Mouse (Mus musculus): ENCODE measurements around the gene Erbb2. TPM values are rescaled to one million over a fixed set of nuclear protein-coding genes. Genes with fewer than 3 reads are reported as not detected.

Gene Erbb2
- polyA plus RNA-seq, 1 experiment from 2014 or later: 49.6 TPM

- peak within 1 kb of the TSS; percentile 21 for H3K4me3 ChIP-seq
- H3K4me2 ChIP-seq: peak within 1 kb of the TSS; percentile 36
- ATAC-seq (ENCODE audit: insufficient number of reproducible peaks, insufficient read depth, low FRiP score, low TSS enrichment, low read depth): no peak
- H3K9me3 ChIP-seq: no peaks in the 10 kb centered on the region
- H3K27me3 ChIP-seq: peaks cover 73% of the 10 kb centered on the region
- 53% methylated on average over 25 of the region's 25 CpGs for WGBS
- peaks cover 9% of the 10 kb centered on the region for H3K4me1 ChIP-seq
- peak within 1 kb of the TSS; percentile 59; the same call in 1 of the 2 replicates for H3K9ac ChIP-seq
- peaks cover 4% of the 10 kb centered on the region; the same call in 1 of the 2 replicates for H3K36me3 ChIP-seq
- H3K27ac ChIP-seq: no peak within 1 kb of the TSS
Measured at GRCm38 (mm10) chr11:98385638-98386585, 26.4 kb upstream of the Erbb2 start, which contains the start of gene Pnmt. TSS of gene Pnmt (plus strand) at chr11:98386450.

GRCm38 (mm10) chr11:98386596-98386995 is 25.7 kb upstream of the Erbb2 start:
- peaks cover 79% of the 10 kb centered on the region for H3K27me3 ChIP-seq
- 20% methylated on average over 24 of the region's 24 CpGs for WGBS
- no peak overlapping the region for H3K27ac ChIP-seq
- H3K9me3 ChIP-seq: no peaks in the 10 kb centered on the region
- peak overlapping the region; percentile 36 for H3K4me2 ChIP-seq
- no peak for ATAC-seq (ENCODE audit: insufficient number of reproducible peaks, insufficient read depth, low FRiP score, low TSS enrichment, low read depth)
- peak overlapping the region; percentile 21 for H3K4me3 ChIP-seq
- peaks cover 9% of the 10 kb centered on the region for H3K4me1 ChIP-seq
- 0 out of 2 replicates have a peak, but pooled peaks cover 2% of the 10 kb centered on the region for H3K36me3 ChIP-seq
- H3K9ac ChIP-seq: peak overlapping the region; percentile 59; the same call in 1 of the 2 replicates

- no peaks in the 10 kb centered on the region for H3K9me3 ChIP-seq
- peak overlapping the region; percentile 36; the same call in 1 of the 2 replicates for H3K4me2 ChIP-seq
- WGBS: 53% methylated on average over 14 of the region's 14 CpGs
- no peak overlapping the region for H3K4me3 ChIP-seq
- H3K36me3 ChIP-seq: no peaks in the 10 kb centered on the region
- peaks cover 83% of the 10 kb centered on the region for H3K27me3 ChIP-seq
- H3K27ac ChIP-seq: no peak overlapping the region
- no peak for ATAC-seq (ENCODE audit: insufficient number of reproducible peaks, insufficient read depth, low FRiP score, low TSS enrichment, low read depth)
- H3K9ac ChIP-seq: no peak overlapping the region
- H3K4me1 ChIP-seq: peaks cover 13% of the 10 kb centered on the region
Measured at GRCm38 (mm10) chr11:98387056-98387577, 25.2 kb upstream of the Erbb2 start.

- peaks cover 24% of the 10 kb centered on the region for H3K4me1 ChIP-seq
- no peak overlapping the region for H3K27ac ChIP-seq
- ATAC-seq (ENCODE audit: insufficient number of reproducible peaks, insufficient read depth, low FRiP score, low TSS enrichment, low read depth): no peak
- 66% methylated on average over 10 of the region's 10 CpGs for WGBS
- no peak overlapping the region for H3K4me3 ChIP-seq
- H3K9ac ChIP-seq: no peak overlapping the region
- H3K27me3 ChIP-seq: peaks cover 82% of the 10 kb centered on the region
- H3K4me2 ChIP-seq: no peak overlapping the region
- no peaks in the 10 kb centered on the region for H3K9me3 ChIP-seq
- no peaks in the 10 kb centered on the region for H3K36me3 ChIP-seq
Measured at GRCm38 (mm10) chr11:98388282-98388681, 24.0 kb upstream of the Erbb2 start.

- peaks cover 34% of the 10 kb centered on the region for H3K4me1 ChIP-seq
- H3K4me2 ChIP-seq: no peak overlapping the region
- H3K9me3 ChIP-seq: no peaks in the 10 kb centered on the region
- H3K9ac ChIP-seq: no peak overlapping the region
- H3K27ac ChIP-seq: no peak overlapping the region
- 23% methylated on average over 9 of the region's 9 CpGs for WGBS
- ATAC-seq (ENCODE audit: insufficient number of reproducible peaks, insufficient read depth, low FRiP score, low TSS enrichment, low read depth): no peak
- peaks cover 74% of the 10 kb centered on the region for H3K27me3 ChIP-seq
- H3K36me3 ChIP-seq: no peaks in the 10 kb centered on the region
- H3K4me3 ChIP-seq: no peak overlapping the region
Measured at GRCm38 (mm10) chr11:98389221-98389780, 23.0 kb upstream of the Erbb2 start.

- no peak overlapping the region for H3K4me3 ChIP-seq
- no peak overlapping the region for H3K4me2 ChIP-seq
- H3K4me1 ChIP-seq: peaks cover 42% of the 10 kb centered on the region
- no peaks in the 10 kb centered on the region for H3K36me3 ChIP-seq
- peaks cover 65% of the 10 kb centered on the region for H3K27me3 ChIP-seq
- no peak overlapping the region for H3K27ac ChIP-seq
- no peak overlapping the region for H3K9ac ChIP-seq
- no peaks in the 10 kb centered on the region for H3K9me3 ChIP-seq
- ATAC-seq (ENCODE audit: insufficient number of reproducible peaks, insufficient read depth, low FRiP score, low TSS enrichment, low read depth): no peak
- WGBS: 75% methylated on average over 12 of the region's 12 CpGs
Measured at GRCm38 (mm10) chr11:98390141-98390540, 22.1 kb upstream of the Erbb2 start.

- no peak for ATAC-seq (ENCODE audit: insufficient number of reproducible peaks, insufficient read depth, low FRiP score, low TSS enrichment, low read depth)
- no peaks in the 10 kb centered on the region for H3K9me3 ChIP-seq
- H3K4me1 ChIP-seq: peaks cover 37% of the 10 kb centered on the region
- H3K9ac ChIP-seq: no peak overlapping the region
- peaks cover 46% of the 10 kb centered on the region for H3K27me3 ChIP-seq
- no peaks in the 10 kb centered on the region for H3K36me3 ChIP-seq
- peak overlapping the region; percentile 22; the same call in 1 of the 2 replicates for H3K4me2 ChIP-seq
- peak overlapping the region; percentile 75 for H3K27ac ChIP-seq
- no peak overlapping the region for H3K4me3 ChIP-seq
- WGBS: 9% methylated on average over 8 of the region's 8 CpGs
Measured at GRCm38 (mm10) chr11:98392034-98392433, 20.2 kb upstream of the Erbb2 start.

GRCm38 (mm10) chr11:98392645-98393044 is 19.6 kb upstream of the Erbb2 start:
- Histone ChIP-seq H3K4me3 (no peak overlapping the region), H3K9me3 (no peaks in the 10 kb centered on the region), H3K4me2 (peak overlapping the region; percentile 22), H3K27ac (peak overlapping the region; percentile 75), H3K27me3 (peaks cover 40% of the 10 kb centered on the region), H3K36me3 (peaks cover 5% of the 10 kb centered on the region), H3K4me1 (peaks cover 37% of the 10 kb centered on the region), H3K9ac (peak overlapping the region; percentile 36; the same call in 1 of the 2 replicates)
- 42% methylated on average over 4 of the region's 4 CpGs for WGBS
- ATAC-seq (ENCODE audit: insufficient number of reproducible peaks, insufficient read depth, low FRiP score, low TSS enrichment, low read depth): no peak

GRCm38 (mm10) chr11:98393317-98393716 is 19.0 kb upstream of the Erbb2 start:
- peaks cover 37% of the 10 kb centered on the region for H3K4me1 ChIP-seq
- H3K27me3 ChIP-seq: peaks cover 34% of the 10 kb centered on the region
- ATAC-seq (ENCODE audit: insufficient number of reproducible peaks, insufficient read depth, low FRiP score, low TSS enrichment, low read depth): no peak
- H3K27ac ChIP-seq: no peak overlapping the region
- H3K4me3 ChIP-seq: no peak overlapping the region
- H3K4me2 ChIP-seq: no peak overlapping the region
- H3K36me3 ChIP-seq: peaks cover 8% of the 10 kb centered on the region
- H3K9me3 ChIP-seq: no peaks in the 10 kb centered on the region
- WGBS: 72% methylated on average over 6 of the region's 6 CpGs
- peak overlapping the region; percentile 36; the same call in 1 of the 2 replicates for H3K9ac ChIP-seq

- Histone ChIP-seq H3K36me3 (peaks cover 8% of the 10 kb centered on the region), H3K4me3 (no peak overlapping the region), H3K4me2 (no peak overlapping the region), H3K4me1 (peaks cover 34% of the 10 kb centered on the region), H3K27ac (0 out of 2 replicates have a peak overlapping the region, but pooled peaks have one; percentile 12), H3K9me3 (no peaks in the 10 kb centered on the region), H3K27me3 (peaks cover 24% of the 10 kb centered on the region), H3K9ac (no peak overlapping the region)
- no peak for ATAC-seq (ENCODE audit: insufficient number of reproducible peaks, insufficient read depth, low FRiP score, low TSS enrichment, low read depth)
- 37% methylated on average over 6 of the region's 6 CpGs for WGBS
Measured at GRCm38 (mm10) chr11:98394301-98394700, 18.0 kb upstream of the Erbb2 start.

GRCm38 (mm10) chr11:98395041-98395440 is 17.2 kb upstream of the Erbb2 start:
- Histone ChIP-seq H3K27ac (peak overlapping the region; percentile 29; the same call in 1 of the 2 replicates), H3K4me2 (no peak overlapping the region), H3K4me3 (no peak overlapping the region), H3K36me3 (peaks cover 8% of the 10 kb centered on the region), H3K4me1 (peaks cover 38% of the 10 kb centered on the region), H3K9ac (no peak overlapping the region), H3K27me3 (peaks cover 18% of the 10 kb centered on the region), H3K9me3 (no peaks in the 10 kb centered on the region)
- no peak for ATAC-seq (ENCODE audit: insufficient number of reproducible peaks, insufficient read depth, low FRiP score, low TSS enrichment, low read depth)
- 63% methylated on average over 4 of the region's 4 CpGs for WGBS
